Mouse (Mus musculus): ENCODE measurements at regions not wholly inside any gene's neighbourhood (a gene's known extent, or its start where the extent isn't known, plus 50 kb on each side); places are given as distances from the start of the nearest gene placed in this dataset.

DNA sequence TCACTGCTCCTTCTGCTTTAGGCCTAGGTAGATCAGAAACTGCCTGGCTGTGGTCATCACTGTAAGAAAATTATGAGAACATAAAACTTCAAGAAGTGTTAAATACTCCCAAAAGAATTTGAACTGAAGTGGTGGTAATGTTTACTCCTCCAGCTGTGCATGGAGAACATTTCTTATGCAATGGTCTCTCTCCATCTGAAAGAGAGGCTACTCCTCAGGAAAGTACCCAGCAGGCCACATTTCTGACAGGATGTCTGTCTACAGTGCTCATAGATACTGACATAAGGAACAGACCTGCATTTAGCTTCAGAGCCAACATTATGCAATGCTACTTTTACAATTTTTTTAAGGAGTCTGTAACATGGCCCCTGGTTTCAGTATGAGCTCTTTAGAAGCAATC, 79.9 kb upstream of the Magea4 start:
- TF ChIP-seq CTCF (IDR thresholded peaks at IDR 0.05; ENCODE audit: borderline replicate concordance, extremely low read depth, insufficient read depth, insufficient read length) (no peak), POLR2A (IDR thresholded peaks at IDR 0.05; ENCODE audit: borderline replicate concordance, extremely low read depth, insufficient read depth, insufficient read length, poor library complexity, severe bottlenecking) (no peak)
